Mouse (Mus musculus): ENCODE data around the gene Akna.

Akna gene

GRCm38 (mm10) chr4:63389121-63389886 lies 13.8 kb downstream of the Akna start:
- in situ Hi-C loops (cut with MboI; ENCODE audit: unreplicated experiment in 2 of 2) = loop anchor here (25.0 kb wide), 2 partner anchors 1027 to 1052 kb away; partner anchors contain the start of genes Fkbp15 (in 1 of the 2) and Slc31a1 (in 1 of the 2)

GRCm38 (mm10) chr4:63388029-63388428 lies 15.1 kb downstream of the Akna start:
- in situ Hi-C loops (cut with MboI; ENCODE audit: unreplicated experiment in 2 of 2) = loop anchor here (25.0 kb wide), 2 partner anchors 1026 to 1051 kb away; partner anchors contain the start of genes Fkbp15 (in 1 of the 2) and Slc31a1 (in 1 of the 2)

DNA sequence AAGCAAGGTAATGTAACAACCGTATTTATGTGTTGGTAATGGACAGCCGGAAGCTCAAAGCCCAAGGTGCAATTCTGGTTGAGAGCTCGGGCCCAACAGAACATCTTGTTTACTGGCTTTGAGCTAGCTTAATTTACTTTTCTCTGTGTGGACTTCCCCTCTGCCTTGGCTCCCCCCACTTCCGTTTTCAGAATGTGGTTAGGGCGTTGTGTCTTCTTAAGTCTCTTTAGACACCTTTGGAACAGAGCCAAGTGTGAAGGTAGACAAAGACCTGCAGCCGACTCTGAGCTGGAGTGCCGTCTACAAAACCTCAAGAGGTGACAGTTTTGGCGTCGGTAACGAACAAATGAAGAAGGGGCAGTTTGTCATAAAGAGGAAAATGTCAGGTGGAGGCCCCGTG lies 17.4 kb downstream of the Akna start:
- in situ Hi-C loops (cut with MboI; ENCODE audit: unreplicated experiment in 2 of 2) = loop anchor here (25.0 kb wide), 2 partner anchors 1023 to 1048 kb away; partner anchors contain the start of genes Fkbp15 (in 1 of the 2) and Slc31a1 (in 1 of the 2)

DNA sequence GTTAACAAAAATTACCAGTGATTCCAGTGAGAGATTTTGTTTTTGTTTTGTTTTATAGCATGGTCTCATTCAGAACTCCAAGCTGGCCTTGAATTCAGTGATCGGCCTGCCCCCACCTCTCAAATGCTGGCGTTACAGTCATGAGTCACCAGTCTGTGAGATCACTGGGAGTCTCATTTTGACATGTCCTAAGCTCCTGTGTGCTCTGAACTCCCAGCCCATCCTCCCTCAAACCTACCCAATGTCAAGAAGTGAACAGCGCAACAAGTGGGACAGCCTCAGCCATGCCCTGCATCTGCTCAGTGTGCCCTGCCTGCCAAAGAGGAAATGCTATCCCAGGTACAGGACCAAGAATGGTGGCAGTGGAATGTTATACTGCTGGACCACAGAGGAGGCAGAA lies 17.9 kb downstream of the Akna start:
- in situ Hi-C loops (cut with MboI; ENCODE audit: unreplicated experiment in 2 of 2) = loop anchor here (25.0 kb wide), 2 partner anchors 1023 to 1048 kb away; partner anchors contain the start of genes Fkbp15 (in 1 of the 2) and Slc31a1 (in 1 of the 2)

GRCm38 (mm10) chr4:63384262-63384661 lies 18.9 kb downstream of the Akna start:
- in situ Hi-C loops (cut with MboI; ENCODE audit: unreplicated experiment in 2 of 2) = loop anchor here (25.0 kb wide), 2 partner anchors 1022 to 1047 kb away; partner anchors contain the start of genes Fkbp15 (in 1 of the 2) and Slc31a1 (in 1 of the 2)

DNA sequence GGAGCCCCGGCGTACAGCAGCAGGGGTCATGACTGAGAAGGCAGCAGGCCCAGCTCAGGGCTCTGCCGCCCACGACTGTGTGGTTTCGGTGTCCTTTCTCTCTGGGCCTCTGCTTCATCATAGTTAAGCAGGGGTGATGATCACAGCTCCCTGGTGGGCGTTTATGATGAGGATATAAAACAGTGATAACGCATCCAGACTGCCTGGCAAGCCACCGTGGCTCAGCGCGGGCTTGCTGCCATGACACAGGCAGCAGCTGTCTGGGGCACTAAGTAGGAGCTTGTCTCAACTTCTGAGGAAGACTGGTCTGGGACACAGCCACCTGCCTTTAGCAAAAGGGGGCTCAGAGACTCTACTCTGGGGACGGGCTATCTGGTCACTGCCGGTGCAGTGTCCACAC lies 19.7 kb downstream of the Akna start:
- in situ Hi-C loops (cut with MboI; ENCODE audit: unreplicated experiment in 2 of 2) = loop anchor here (25.0 kb wide), 2 partner anchors 1021 to 1046 kb away; partner anchors contain the start of genes Fkbp15 (in 1 of the 2) and Slc31a1 (in 1 of the 2)

- in situ Hi-C loops (cut with MboI; ENCODE audit: unreplicated experiment in 2 of 2) = loop anchor here (25.0 kb wide), 2 partner anchors 1021 to 1046 kb away; partner anchors contain the start of genes Fkbp15 (in 1 of the 2) and Slc31a1 (in 1 of the 2)
Measured at GRCm38 (mm10) chr4:63382676-63383369, 20.3 kb downstream of the Akna start.

GRCm38 (mm10) chr4:63377483-63377882 lies 25.7 kb downstream of the Akna start:
- in situ Hi-C loops (cut with MboI; ENCODE audit: unreplicated experiment in 2 of 2) = loop anchor here (10.0 to 25.0 kb wide), 3 partner anchors 187 to 1040 kb away; partner anchors contain the start of genes Fkbp15 (in 1 of the 2) and Slc31a1 (in 1 of the 2)

GRCm38 (mm10) chr4:63375367-63375766 lies 27.8 kb downstream of the Akna start:
- in situ Hi-C loops (cut with MboI; ENCODE audit: unreplicated experiment in 2 of 2) = loop anchor here (10.0 to 25.0 kb wide), 3 partner anchors 189 to 1038 kb away; partner anchors contain the start of genes Fkbp15 (in 1 of the 2) and Slc31a1 (in 1 of the 2)

DNA sequence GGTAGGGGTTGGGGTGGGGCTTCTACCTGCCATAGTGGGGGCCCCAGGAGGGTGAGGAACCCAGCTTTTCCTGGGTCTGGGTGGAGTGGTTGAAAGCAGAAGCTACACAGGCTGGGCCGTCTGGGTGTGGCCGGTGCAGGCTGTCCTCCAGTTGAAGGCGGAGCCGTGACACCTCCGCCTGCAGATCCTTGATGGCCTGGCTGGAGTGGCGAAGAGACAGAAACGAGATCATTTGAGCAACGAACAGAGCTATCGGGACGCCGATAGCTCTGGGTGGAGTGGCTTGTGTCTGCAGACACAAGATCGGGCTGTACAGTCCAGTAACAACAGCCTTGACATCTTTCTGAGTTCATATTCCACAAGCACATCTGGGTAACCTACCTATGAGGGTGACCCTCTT lies 28.8 kb downstream of the Akna start:
- in situ Hi-C loops (cut with MboI; ENCODE audit: unreplicated experiment in 2 of 2) = loop anchor here (5.0 to 10.0 kb wide), 4 partner anchors 33 to 190 kb away; partner anchors contain the start of genes Tmem268 (in 1 of the 2) and Whrn (in 1 of the 2)

- in situ Hi-C loops (cut with MboI; ENCODE audit: unreplicated experiment in 2 of 2) = loop anchor here (5.0 to 10.0 kb wide), 4 partner anchors 34 to 191 kb away; partner anchors contain the start of genes Tmem268 (in 1 of the 2) and Whrn (in 1 of the 2)
Measured at GRCm38 (mm10) chr4:63373404-63373803, 29.8 kb downstream of the Akna start.

GRCm38 (mm10) chr4:63371890-63372289 lies 31.3 kb downstream of the Akna start:
- in situ Hi-C loops (cut with MboI; ENCODE audit: unreplicated experiment in 2 of 2) = loop anchor here (5.0 to 10.0 kb wide), 4 partner anchors 35 to 193 kb away; partner anchors contain the start of genes Tmem268 (in 1 of the 2) and Whrn (in 1 of the 2)

DNA sequence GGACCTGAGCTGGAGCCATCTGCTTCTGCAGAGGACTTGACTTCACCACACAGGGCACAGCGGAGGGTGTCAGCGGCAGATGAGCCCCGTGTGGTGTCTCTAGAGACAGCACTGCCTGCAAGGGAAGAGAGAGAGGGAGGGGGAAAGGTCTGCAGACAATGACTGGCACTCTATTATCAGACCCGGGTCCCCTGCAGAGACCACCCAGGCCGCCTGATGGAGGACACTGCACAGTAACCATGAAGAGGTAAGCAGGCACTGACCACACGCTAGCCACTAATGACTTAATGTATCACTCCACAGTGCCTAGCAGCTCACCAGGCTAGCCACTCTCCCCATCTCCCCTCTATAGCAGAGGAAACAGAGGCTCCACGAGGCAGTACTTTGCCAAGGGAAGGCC lies 32.3 kb downstream of the Akna start:
- in situ Hi-C loops (cut with MboI; ENCODE audit: unreplicated experiment in 2 of 2) = loop anchor here (5.0 to 10.0 kb wide), 4 partner anchors 36 to 194 kb away; partner anchors contain the start of genes Tmem268 (in 1 of the 2) and Whrn (in 1 of the 2)

DNA sequence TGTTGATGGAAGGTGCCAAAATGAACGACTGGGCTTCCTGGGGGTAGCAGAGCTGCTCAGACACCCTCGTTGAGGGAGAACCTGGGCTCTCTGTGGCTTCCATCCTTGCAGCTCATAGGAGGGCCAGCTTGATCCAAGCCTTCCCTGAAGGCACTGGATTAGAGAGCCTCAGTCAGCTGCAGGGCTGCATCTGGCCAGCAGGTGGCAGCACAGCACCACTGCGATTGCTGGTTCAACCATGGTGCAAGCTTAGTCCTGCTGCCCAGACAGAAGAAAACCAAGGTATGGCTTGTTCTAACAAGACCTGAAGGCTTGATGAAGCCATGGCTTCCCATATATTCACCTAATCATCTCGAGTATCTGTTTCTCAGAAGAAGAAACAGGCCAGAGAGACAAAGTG lies 34.6 kb downstream of the Akna start:
- in situ Hi-C loops (cut with MboI; ENCODE audit: unreplicated experiment in 2 of 2) = no loop called here

DNA sequence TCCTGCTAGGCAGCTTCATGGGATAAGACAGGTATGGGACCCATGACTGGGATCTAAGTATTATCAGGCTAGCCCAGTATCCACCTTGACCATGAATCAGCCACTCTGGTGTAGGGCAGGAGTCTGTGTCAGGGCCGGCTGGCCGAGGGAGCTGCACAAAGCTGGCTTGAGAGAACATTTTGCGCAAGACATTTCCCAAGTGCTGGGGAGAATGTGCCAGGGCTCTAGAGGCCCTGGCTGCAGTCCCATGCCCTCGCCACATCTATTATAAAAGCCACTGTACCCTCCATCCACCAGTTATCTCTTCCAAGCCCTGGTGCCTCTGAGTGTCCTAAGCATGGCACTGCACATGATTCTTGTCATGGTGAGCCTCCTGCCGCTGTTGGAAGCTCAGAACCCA lies 41.0 kb downstream of the Akna start, which contains the start of gene Orm2:
Gene Orm2, plus strand, starts transcription at position 300 of the 400 bp plus-strand sequence.
- in situ Hi-C loops (cut with MboI; ENCODE audit: unreplicated experiment in 2 of 2) = loop anchor here (5.0 kb wide), 2 partner anchors 135 to 590 kb away; partner anchors contain the start of gene Whrn (in 1 of the 2)

GRCm38 (mm10) chr4:63359861-63360260 lies 43.3 kb downstream of the Akna start:
- in situ Hi-C loops (cut with MboI; ENCODE audit: unreplicated experiment in 2 of 2) = loop anchor here (5.0 kb wide), 2 partner anchors 137 to 592 kb away; partner anchors contain the start of gene Whrn (in 1 of the 2)

- in situ Hi-C loops (cut with MboI; ENCODE audit: unreplicated experiment in 2 of 2) = no loop called here
Measured at GRCm38 (mm10) chr4:63356981-63357570, 46.1 kb downstream of the Akna start.

DNA sequence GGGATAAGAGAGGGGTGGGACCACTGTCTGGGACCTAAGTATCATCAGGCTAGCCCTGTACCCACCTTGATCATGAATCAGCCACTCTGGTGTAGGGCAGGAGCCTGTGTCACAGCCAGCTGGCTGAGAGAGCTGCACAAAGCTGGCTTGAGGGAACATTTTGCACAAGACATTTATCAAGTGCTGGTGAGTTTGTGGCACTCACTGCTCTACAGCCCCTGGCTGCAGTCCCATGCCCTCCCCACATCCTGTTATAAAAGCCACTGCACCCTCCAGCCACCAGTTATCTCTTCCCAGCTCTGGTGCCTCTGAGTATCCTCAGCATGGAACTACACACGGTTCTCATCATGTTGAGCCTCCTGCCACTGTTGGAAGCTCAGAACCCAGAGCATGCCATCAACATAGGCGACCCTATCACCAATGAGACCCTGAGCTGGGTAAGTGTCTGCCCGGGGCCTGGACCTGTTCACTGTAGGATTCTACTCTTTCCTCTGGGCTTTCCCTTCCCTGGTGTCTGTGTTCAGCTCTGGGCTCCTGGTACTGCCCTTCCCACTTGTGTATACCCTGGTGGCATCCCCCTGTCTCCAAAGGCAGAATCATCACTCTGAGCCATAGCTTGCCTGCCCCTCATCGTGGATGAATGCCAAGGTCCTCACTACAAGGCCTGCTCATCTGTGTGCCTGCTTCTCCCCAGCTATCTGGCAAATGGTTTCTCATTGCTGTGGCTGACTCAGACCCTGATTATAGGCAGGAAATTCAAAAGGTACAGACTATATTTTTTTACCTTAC lies 47.1 kb downstream of the Akna start, which contains the start of gene Orm3:
Gene Orm3, plus strand, starts transcription at position 286 of the 789 bp plus-strand sequence.
- in situ Hi-C loops (cut with MboI; ENCODE audit: unreplicated experiment in 2 of 2) = no loop called here

DNA sequence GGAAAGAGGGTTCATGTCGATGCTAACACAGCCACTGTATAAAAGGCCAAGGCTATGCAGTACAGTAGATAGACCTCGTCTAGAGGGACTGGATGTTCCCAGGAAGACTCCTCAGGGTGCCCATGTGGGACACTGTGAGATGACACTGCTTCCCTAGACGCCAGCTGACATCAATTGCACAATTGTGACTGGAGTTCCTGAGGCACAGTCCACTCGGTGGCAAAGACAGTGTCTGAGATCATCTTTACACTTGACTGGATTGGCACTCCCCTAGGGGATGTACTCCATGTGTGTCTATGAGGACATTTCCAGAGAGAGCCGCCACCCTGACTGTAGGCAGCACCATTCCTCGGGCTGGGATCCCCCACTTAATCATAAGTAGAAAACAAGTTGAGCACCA lies 54.6 kb downstream of the Akna start:
- in situ Hi-C loops (cut with MboI; ENCODE audit: unreplicated experiment in 2 of 2) = no loop called here

All from v-Abl transformed pro-B cells (cell line).